Mouse (Mus musculus): ENCODE measurements around the gene Senp1. TPM values are rescaled to one million over a fixed set of nuclear protein-coding genes. Genes with fewer than 3 reads are reported as not detected.

Gene Senp1
- polyA plus RNA-seq, 1 experiment from 2014 or later: 40.1 TPM

- H3K4me3 ChIP-seq (ENCODE audit: low read depth, low read length): no peak overlapping the region
- no peaks in the 10 kb centered on the region for H3K9me3 ChIP-seq (ENCODE audit: control insufficient read depth, low read length)
- 89% methylated on average over 15 of the region's 15 CpGs for WGBS
- no peak for ATAC-seq (ENCODE audit: insufficient read depth, low FRiP score, low TSS enrichment)
- H3K9ac ChIP-seq (ENCODE audit: low read length): no peak overlapping the region
- peaks cover 3% of the 10 kb centered on the region; the same call in 1 of the 2 replicates for H3K36me3 ChIP-seq (ENCODE audit: control insufficient read depth, insufficient read depth, low read length)
- H3K4me1 ChIP-seq (ENCODE audit: control insufficient read depth, insufficient read depth, low read length): no peaks in the 10 kb centered on the region
- no peak overlapping the region for H3K27ac ChIP-seq (ENCODE audit: low read depth, low read length)
- no peak for DNase-seq (ENCODE audit: low spot score)
- no peak overlapping the region for H3K4me2 ChIP-seq (ENCODE audit: low read depth)
- no peaks in the 10 kb centered on the region for H3K27me3 ChIP-seq (ENCODE audit: control insufficient read depth, insufficient read depth, low read length)
Observed at GRCm38 (mm10) chr15:98131942-98132655, 38.6 kb upstream of the Senp1 start.

GRCm38 (mm10) chr15:98131451-98131850 is 37.9 kb upstream of the Senp1 start:
- Histone ChIP-seq H3K4me3 (ENCODE audit: low read depth, low read length) (no peak overlapping the region), H3K4me1 (ENCODE audit: control insufficient read depth, insufficient read depth, low read length) (no peaks in the 10 kb centered on the region), H3K27me3 (ENCODE audit: control insufficient read depth, insufficient read depth, low read length) (no peaks in the 10 kb centered on the region), H3K9ac (ENCODE audit: low read length) (no peak overlapping the region), H3K4me2 (ENCODE audit: low read depth) (no peak overlapping the region), H3K36me3 (ENCODE audit: control insufficient read depth, insufficient read depth, low read length) (peaks cover 3% of the 10 kb centered on the region; the same call in 1 of the 2 replicates), H3K27ac (ENCODE audit: low read depth, low read length) (no peak overlapping the region), H3K9me3 (ENCODE audit: control insufficient read depth, low read length) (no peaks in the 10 kb centered on the region)
- 92% methylated on average over 7 of the region's 7 CpGs for WGBS
- DNase-seq (ENCODE audit: low spot score) (no peak), ATAC-seq (ENCODE audit: insufficient read depth, low FRiP score, low TSS enrichment) (no peak)

DNA sequence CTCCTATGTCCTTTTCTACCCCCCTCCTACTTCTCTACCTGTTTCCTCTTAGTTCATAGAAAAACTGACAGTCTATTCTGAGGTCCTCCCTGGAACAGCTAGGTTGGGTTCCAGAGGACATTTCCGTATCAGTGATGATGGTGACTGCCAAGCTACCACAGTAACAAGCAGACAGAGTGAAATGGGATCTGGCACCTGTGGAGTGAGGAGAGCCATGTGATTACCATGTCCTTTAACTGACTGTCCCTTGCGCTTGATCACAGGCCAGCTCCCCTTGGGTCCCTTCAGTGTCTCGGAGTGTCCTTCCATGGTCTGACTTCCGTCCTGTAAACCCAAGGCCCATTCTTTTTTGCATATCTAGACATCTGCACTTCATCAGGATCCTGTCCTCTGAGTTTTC is 37.5 kb upstream of the Senp1 start:
- H3K36me3 ChIP-seq (ENCODE audit: control insufficient read depth, insufficient read depth, low read length): peaks cover 3% of the 10 kb centered on the region; the same call in 1 of the 2 replicates
- WGBS: 96% methylated on average over 4 of the region's 4 CpGs

DNA sequence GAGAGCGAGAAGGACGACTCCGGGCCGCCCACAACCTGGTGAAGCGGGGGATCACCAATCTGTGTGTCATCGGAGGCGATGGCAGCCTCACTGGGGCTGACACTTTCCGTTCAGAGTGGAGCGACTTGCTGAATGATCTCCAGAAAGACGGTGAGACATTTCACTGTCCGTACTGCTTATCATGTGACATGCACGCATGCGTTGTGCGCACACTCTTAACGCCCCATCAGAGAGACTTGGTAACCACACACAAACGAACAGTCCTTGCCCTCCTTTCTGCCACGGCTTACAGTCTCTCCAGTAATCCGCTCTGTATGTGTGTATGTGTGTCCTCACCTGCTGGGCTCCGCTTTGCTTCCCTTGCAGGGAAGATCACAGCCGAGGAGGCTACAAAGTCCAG is 27.3 kb upstream of the Senp1 start:
- ATAC-seq (ENCODE audit: insufficient read depth, low FRiP score, low TSS enrichment): no peak
- Histone ChIP-seq H3K27ac (ENCODE audit: low read depth, low read length) (no peak overlapping the region), H3K36me3 (ENCODE audit: control insufficient read depth, insufficient read depth, low read length) (peaks cover 3% of the 10 kb centered on the region; the same call in 1 of the 2 replicates), H3K4me2 (ENCODE audit: low read depth) (no peak overlapping the region), H3K4me1 (ENCODE audit: control insufficient read depth, insufficient read depth, low read length) (no peaks in the 10 kb centered on the region), H3K9ac (ENCODE audit: low read length) (no peak overlapping the region), H3K9me3 (ENCODE audit: control insufficient read depth, low read length) (no peaks in the 10 kb centered on the region), H3K27me3 (ENCODE audit: control insufficient read depth, insufficient read depth, low read length) (no peaks in the 10 kb centered on the region), H3K4me3 (ENCODE audit: low read depth, low read length) (no peak overlapping the region)
- no peak for DNase-seq (ENCODE audit: low spot score)
- 95% methylated on average over 20 of the region's 20 CpGs for WGBS

More for the DNA sequence above, 37.5 kb upstream of the Senp1 start:
- H3K4me1 ChIP-seq (ENCODE audit: control insufficient read depth, insufficient read depth, low read length): no peaks in the 10 kb centered on the region
- H3K27me3 ChIP-seq (ENCODE audit: control insufficient read depth, insufficient read depth, low read length): no peaks in the 10 kb centered on the region
- no peak overlapping the region for H3K4me3 ChIP-seq (ENCODE audit: low read depth, low read length)
- no peaks in the 10 kb centered on the region for H3K9me3 ChIP-seq (ENCODE audit: control insufficient read depth, low read length)
- H3K9ac ChIP-seq (ENCODE audit: low read length): no peak overlapping the region
- ATAC-seq (ENCODE audit: insufficient read depth, low FRiP score, low TSS enrichment): no peak
- no peak overlapping the region for H3K4me2 ChIP-seq (ENCODE audit: low read depth)
- DNase-seq (ENCODE audit: low spot score): no peak
- no peak overlapping the region for H3K27ac ChIP-seq (ENCODE audit: low read depth, low read length)

GRCm38 (mm10) chr15:98119363-98119762 is 25.8 kb upstream of the Senp1 start:
- Histone ChIP-seq H3K27ac (ENCODE audit: low read depth, low read length) (no peak overlapping the region), H3K9ac (ENCODE audit: low read length) (no peak overlapping the region), H3K9me3 (ENCODE audit: control insufficient read depth, low read length) (no peaks in the 10 kb centered on the region), H3K4me3 (ENCODE audit: low read depth, low read length) (no peak overlapping the region), H3K36me3 (ENCODE audit: control insufficient read depth, insufficient read depth, low read length) (peaks cover 3% of the 10 kb centered on the region; the same call in 1 of the 2 replicates), H3K4me2 (ENCODE audit: low read depth) (no peak overlapping the region), H3K27me3 (ENCODE audit: control insufficient read depth, insufficient read depth, low read length) (no peaks in the 10 kb centered on the region), H3K4me1 (ENCODE audit: control insufficient read depth, insufficient read depth, low read length) (no peaks in the 10 kb centered on the region)
- DNase-seq (ENCODE audit: low spot score): no peak
- ATAC-seq (ENCODE audit: insufficient read depth, low FRiP score, low TSS enrichment): no peak
- 79% methylated on average over 12 of the region's 12 CpGs for WGBS

- H3K27me3 ChIP-seq (ENCODE audit: control insufficient read depth, insufficient read depth, low read length): no peaks in the 10 kb centered on the region
Observed at GRCm38 (mm10) chr15:98116287-98116686, 22.7 kb upstream of the Senp1 start.

DNA sequence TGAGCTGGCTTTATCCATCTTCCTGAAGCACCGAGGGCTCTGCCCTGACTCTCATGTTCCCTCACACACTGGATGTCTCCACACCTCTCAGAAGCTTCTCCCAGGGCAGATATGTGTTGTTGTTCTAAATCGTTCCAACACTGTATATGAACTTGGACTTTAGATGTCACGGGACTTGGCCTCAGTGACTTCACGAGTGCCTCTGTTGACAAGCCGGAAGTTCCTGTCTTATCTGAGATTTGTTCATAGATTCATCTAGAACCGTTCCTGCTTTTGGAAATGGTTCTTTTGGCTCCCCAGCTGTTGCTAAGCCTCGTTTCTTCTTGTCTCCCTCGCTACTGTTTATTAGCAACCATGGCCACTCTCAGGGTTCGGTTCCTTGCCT is 22.2 kb upstream of the Senp1 start:
- Histone ChIP-seq H3K27me3 (ENCODE audit: control insufficient read depth, insufficient read depth, low read length) (no peaks in the 10 kb centered on the region), H3K4me1 (ENCODE audit: control insufficient read depth, insufficient read depth, low read length) (no peaks in the 10 kb centered on the region), H3K36me3 (ENCODE audit: control insufficient read depth, insufficient read depth, low read length) (no peaks in the 10 kb centered on the region), H3K4me2 (ENCODE audit: low read depth) (no peak overlapping the region), H3K9ac (ENCODE audit: low read length) (no peak overlapping the region), H3K9me3 (ENCODE audit: control insufficient read depth, low read length) (no peaks in the 10 kb centered on the region), H3K27ac (ENCODE audit: low read depth, low read length) (no peak overlapping the region), H3K4me3 (ENCODE audit: low read depth, low read length) (no peak overlapping the region)
- no peak for ATAC-seq (ENCODE audit: insufficient read depth, low FRiP score, low TSS enrichment)
- DNase-seq (ENCODE audit: low spot score): no peak
- WGBS: 91% methylated on average over 9 of the region's 9 CpGs

More at GRCm38 (mm10) chr15:98116287-98116686, 22.7 kb upstream of the Senp1 start:
- ATAC-seq (ENCODE audit: insufficient read depth, low FRiP score, low TSS enrichment) (no peak), DNase-seq (ENCODE audit: low spot score) (no peak)
- Histone ChIP-seq H3K36me3 (ENCODE audit: control insufficient read depth, insufficient read depth, low read length) (peaks cover 2% of the 10 kb centered on the region; the same call in 1 of the 2 replicates), H3K4me3 (ENCODE audit: low read depth, low read length) (no peak overlapping the region), H3K9ac (ENCODE audit: low read length) (no peak overlapping the region), H3K27ac (ENCODE audit: low read depth, low read length) (no peak overlapping the region), H3K9me3 (ENCODE audit: control insufficient read depth, low read length) (no peaks in the 10 kb centered on the region), H3K4me1 (ENCODE audit: control insufficient read depth, insufficient read depth, low read length) (no peaks in the 10 kb centered on the region), H3K4me2 (ENCODE audit: low read depth) (no peak overlapping the region)
- WGBS: 89% methylated on average over 5 of the region's 5 CpGs

DNA sequence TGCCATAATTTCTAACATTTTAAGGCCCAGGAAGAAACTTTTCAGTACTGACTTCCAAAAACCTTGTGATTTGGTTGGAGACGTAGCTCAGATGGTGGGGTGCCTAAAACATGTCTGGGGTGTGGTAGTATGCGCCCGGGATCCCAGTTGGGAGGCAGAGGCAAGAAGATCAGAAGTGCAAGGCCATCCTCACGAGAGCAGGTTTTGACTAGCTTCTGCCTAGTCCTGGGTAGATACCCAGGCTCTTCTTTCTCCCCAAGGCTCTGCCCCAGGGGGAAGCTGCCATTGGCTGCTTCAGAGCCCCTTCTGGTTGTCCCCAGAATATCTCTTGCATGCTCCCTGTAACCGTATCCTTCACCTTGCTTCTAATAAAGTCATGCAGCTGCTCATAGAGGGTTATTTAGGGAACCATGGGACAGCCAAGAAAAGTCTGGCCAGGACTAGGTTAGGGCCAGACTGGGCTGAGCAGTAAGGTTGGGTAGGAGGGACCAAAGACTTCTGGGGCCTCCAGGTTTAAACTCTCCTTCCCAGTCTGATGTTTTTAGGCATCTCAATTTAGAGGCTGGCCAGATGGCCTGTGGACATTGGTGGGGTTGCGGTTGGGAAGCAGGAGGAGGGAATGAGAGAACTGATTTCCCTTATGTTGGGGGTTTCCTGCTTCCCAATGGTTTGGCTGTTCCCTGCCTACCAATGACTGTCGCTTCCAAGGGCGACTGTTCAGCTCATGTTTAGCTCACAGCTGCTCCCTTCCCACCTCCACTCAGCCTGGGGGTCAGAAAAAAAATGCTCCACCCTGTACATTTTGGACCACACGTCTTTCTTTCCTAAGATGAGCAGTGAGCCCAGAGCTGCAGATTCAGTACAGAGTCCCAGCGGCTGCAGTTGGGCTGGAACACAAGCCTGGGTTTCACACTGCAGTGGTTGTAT is 21.6 kb upstream of the Senp1 start:
- Histone ChIP-seq H3K4me1 (ENCODE audit: control insufficient read depth, insufficient read depth, low read length) (no peaks in the 10 kb centered on the region), H3K9ac (ENCODE audit: low read length) (no peak overlapping the region), H3K27me3 (ENCODE audit: control insufficient read depth, insufficient read depth, low read length) (no peaks in the 10 kb centered on the region), H3K36me3 (ENCODE audit: control insufficient read depth, insufficient read depth, low read length) (no peaks in the 10 kb centered on the region), H3K27ac (ENCODE audit: low read depth, low read length) (no peak overlapping the region), H3K9me3 (ENCODE audit: control insufficient read depth, low read length) (no peaks in the 10 kb centered on the region), H3K4me3 (ENCODE audit: low read depth, low read length) (no peak overlapping the region), H3K4me2 (ENCODE audit: low read depth) (no peak overlapping the region)
- WGBS: 88% methylated on average over 10 of the region's 10 CpGs
- no peak for ATAC-seq (ENCODE audit: insufficient read depth, low FRiP score, low TSS enrichment)
- DNase-seq (ENCODE audit: low spot score): no peak
